Mouse (Mus musculus): ENCODE data around the gene Asb16.
"Not testable (repeated sequence)": the region's sequence is repeated elsewhere in the genome, so short reads cannot be mapped to it uniquely, and the experiment has no call there.

Asb16 gene

GRCm38 (mm10) chr11:102244926-102245449 lies 23.6 kb upstream of the Asb16 start:
- peak; percentile 61 for DNase-seq

- no peak for DNase-seq
Measured at GRCm38 (mm10) chr11:102245581-102246272, 22.8 kb upstream of the Asb16 start.

GRCm38 (mm10) chr11:102246273-102246635 lies 22.3 kb upstream of the Asb16 start:
- no peak for DNase-seq

- DNase-seq = no peak
Measured at GRCm38 (mm10) chr11:102246871-102247270, 21.7 kb upstream of the Asb16 start.

DNA sequence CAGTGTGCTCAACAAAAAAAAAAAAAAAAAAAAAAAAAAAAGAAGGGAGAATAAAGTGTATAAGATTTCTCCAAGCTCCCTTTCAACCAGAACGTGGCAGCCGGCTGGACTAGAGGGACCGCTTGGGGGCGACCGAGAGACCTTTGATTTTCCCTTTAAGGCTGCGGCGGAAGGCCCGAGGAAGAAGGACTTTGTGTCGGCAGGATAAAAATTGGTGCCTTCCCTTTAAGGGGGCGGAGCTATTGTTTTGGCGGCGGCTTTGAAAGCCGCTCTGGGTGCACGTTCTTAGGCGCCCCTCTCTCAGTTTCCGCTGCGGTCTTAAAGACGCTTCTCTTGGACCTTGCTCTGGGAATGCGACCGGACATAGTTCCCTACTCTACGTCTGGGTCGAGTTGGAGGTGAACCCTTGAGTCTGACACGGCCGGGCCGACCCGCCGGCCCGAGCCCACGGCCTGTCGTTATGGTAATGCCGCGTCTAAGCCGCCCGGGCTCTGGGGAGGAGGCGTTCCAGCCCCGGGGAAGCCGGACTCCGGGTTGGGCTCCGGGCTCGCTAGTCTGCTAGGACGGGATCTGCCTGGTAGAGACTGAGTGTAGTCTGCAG lies 19.8 kb upstream of the Asb16 start, which contains the start of gene BC030867:
Gene BC030867 (plus strand): TSS at position 253 of the 601 bp plus-strand sequence.
- peak; percentile 87 for DNase-seq

DNA sequence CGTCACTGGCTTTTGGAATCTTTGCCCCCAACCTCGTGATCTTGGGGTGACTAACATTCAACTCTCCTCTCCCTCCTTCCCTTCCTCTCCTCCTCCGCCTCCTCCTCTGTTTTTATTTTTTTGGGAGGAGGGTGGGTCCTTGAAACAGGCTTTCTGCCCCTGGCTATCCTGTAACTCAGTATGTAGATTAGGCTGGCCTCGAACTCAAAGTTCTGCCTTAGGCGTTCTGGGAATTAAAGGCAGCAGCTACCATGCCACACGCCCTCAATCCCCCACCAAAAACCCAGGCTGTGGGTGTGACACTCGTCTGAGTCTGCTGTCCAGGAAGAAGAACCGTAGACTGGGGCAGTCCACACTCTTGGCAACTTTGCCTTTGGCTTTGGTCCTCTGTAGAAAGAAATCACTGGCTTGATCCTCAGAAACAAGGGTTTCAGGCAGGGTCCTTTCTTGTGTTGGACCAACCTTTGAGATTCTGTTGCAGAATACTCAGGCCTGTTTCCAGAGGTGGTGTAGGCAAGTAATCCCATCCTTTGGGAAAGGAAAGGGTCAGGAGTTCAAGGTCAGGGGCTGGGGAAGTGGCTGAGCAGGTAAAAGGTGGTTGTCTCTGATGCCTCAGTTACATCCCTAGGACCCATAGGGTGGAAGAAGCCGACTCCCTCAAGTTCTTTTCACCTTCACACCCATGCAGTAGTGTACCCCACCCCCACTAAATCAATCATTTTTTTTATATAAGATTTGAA lies 19.0 kb upstream of the Asb16 start:
- no peak for DNase-seq

DNA sequence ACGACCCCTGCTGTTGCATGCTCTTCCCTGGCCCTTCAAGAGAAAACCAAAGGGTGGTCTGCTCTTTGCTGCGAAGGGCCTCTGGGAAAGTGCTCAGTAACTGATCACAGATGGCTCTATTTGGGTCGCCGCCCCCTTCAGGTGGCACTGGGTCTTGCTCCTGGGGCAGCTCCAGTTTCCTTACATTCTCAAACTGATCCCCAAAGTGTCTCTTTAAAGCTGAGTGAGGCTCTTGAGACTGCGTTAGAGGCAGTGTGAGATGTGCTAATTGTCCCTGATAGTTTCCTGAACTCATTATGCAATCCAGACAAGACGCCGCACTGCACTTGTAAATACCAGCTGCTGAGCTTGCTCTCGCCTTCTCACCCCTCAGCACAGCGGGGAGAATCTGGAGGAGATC lies 11.0 kb upstream of the Asb16 start:
- DNase-seq = no peak

- no peak for DNase-seq
Measured at GRCm38 (mm10) chr11:102258095-102258494, 10.4 kb upstream of the Asb16 start.

- no peak for DNase-seq
Measured at GRCm38 (mm10) chr11:102258521-102258920, 10.0 kb upstream of the Asb16 start.

GRCm38 (mm10) chr11:102263211-102263610 lies 5.3 kb upstream of the Asb16 start:
- DNase-seq = no peak

DNA sequence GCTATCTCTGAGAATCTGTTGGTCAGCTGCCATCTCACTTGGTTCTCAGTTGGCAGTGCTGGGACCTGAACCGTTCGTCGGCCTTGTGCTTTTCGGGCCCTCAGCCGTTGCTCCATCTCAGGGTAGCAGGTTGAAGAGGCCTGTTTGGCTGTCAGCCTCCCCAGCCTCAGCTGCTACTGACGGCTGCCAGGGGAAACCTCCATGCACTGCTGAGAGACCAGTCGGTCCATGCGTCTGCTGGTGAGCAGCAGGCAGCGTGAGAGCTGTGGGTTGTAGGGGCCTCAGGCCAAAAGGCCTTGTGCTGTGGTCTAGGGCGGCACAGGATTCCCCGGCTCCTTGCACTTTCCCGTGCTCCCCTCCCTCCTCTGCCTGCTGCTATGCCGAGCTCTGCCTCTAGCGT lies 2.7 kb upstream of the Asb16 start:
- DNase-seq = peak; percentile 70

- DNase-seq = no peak
Measured at GRCm38 (mm10) chr11:102266631-102267355, 1.8 kb upstream of the Asb16 start.

DNA sequence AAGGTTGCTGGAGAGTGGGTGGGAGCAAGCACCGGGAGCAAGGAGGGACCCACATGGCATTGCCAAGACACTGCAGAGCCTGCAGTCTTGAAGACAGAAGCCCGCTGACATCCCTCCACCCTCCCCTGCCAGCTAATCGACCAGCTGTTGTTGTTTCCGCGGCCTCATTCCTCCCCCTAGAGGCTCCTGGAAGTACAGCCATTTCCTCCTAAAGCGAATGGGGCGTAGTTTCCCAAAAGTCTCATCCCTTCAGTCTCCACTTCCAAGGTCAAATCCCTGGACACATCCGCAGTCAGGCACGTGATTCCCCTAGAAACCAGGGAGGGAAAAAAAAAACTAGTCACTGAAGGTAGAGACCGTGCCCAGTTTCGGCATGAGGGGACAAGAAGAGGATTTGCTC lies 1.1 kb upstream of the Asb16 start:
- peak; percentile 76 for DNase-seq

DNA sequence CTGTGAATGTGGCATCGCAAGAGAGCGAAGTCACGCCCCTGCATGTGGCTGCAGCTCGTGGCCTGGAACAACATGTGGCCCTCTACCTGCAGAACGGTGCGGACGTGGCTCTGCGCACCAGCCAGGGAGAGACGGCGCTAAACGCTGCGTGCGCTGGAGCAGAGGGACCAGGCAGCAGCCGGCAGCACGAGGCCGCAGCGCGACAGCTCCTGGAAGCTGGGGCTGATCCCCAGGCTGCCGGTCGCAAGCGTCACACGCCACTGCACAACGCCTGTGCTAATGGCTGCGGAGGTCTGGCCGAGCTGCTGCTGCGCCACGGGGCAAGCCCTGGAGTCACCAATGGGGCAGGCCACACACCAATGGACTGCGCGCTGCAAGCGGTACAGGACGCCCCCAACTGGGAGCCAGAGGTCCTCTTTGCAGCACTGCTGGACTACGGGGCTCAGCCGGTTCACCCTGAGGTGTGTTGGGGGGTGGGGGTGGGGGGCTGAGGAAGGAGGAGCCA lies 7.9 kb downstream of the Asb16 start:
- peak; percentile 41 for DNase-seq

GRCm38 (mm10) chr11:102277754-102278153 lies 9.2 kb downstream of the Asb16 start:
- no peak for DNase-seq

GRCm38 (mm10) chr11:102279595-102279994 lies 11.1 kb downstream of the Asb16 start:
- DNase-seq = no peak

DNA sequence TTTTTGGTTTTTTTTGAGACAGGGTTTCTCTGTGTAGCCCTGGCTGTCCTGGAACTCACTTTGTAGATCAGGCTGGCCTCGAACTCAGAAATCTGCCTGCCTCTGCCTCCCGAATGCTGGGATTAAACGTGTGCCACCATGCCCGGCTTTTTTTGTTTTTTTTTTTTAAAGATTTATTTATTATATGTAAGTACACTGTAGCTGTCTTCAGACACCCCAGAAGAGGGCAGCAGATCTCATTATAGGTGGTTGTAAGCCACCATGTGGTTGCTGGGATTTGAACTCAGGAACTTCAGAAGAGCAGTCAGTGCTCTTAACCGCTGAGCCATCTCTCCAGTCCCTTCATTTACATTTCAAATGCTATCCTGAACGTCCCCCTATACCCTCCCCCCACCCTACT lies 11.7 kb downstream of the Asb16 start:
- DNase-seq = not testable (repeated sequence)

GRCm38 (mm10) chr11:102283922-102284321 lies 15.4 kb downstream of the Asb16 start:
- no peak for DNase-seq

GRCm38 (mm10) chr11:102284501-102285094 lies 16.1 kb downstream of the Asb16 start, which contains the start of gene Tmub2:
Gene Tmub2, plus strand, starts transcription at chr11:102284931.
- DNase-seq = peak; percentile 97

DNA sequence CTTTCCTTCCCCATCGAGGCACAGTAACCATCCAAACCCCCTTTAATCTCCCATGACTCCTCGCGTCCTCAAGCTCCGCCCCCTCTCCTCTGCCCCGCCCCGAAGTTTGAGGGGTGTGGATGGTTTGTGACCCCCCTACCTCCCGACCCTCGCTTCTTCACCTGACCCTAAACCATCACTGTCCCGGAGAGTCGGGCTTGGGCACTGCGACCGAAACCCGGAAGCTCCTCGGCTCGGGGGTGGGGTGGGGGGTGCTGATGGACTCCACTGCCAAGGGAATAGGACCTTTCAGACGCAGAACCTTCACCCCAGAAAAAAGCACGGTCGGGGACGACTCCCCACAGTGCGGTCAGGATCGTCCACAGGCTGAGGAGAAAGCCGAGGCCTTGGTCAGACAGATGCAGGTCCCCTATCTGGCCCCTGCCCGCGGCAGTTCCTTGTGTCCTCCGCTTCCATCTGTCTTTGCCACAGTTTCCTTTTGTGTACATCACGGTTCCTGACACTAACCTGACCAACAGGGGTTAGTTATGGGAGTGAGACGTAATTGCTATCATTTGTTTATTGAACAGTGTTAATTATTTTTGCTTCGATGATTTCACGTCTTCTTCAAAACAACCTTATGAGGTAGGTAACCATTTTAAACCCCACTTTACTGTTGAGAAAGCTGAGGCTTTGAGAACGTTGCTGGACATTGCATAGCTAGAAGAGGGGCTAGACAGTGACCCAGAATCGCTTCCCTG lies 16.7 kb downstream of the Asb16 start:
- no peak for DNase-seq

DNA sequence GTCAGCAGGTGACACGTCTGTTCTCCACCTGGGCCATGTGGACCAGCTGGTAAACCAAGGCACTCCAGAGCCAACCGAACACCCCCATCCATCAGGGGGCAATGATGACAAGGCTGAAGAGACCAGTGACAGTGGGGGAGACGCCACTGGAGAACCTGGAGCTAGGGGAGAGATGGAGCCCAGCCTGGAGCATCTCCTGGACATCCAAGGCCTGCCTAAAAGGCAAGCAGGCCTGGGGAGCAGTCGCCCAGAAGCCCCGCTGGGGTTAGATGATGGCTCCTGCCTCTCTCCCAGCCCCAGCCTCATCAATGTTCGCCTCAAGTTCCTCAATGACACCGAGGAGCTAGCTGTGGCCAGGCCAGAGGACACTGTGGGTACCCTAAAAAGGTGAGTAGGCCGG lies 18.9 kb downstream of the Asb16 start:
- peak; percentile 45 for DNase-seq
